Mouse (Mus musculus): ENCODE measurements around the gene Sfxn5.

The Sfxn5 gene

DNA sequence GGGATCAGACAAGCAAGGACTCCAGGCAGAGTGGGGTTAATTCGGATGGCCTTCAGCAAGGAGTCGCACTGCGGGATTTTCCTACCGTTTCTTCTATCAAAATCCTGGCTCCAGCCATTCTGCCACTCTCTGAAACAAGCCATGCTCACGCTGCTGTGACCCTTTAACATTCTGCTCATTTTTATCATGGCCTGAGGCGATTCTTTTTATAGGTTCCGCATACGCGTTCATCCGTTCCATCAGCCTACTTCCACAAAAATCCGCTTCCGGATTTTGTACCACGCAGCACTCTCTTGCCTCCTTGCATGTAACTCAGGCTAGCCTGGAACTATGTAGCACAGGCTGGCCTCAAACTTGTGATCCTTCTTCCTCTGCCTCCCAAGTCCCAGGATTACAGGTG lies 510 bp upstream of the Sfxn5 start:
- DNase-seq (ENCODE audit: low read depth), result no peak

DNA sequence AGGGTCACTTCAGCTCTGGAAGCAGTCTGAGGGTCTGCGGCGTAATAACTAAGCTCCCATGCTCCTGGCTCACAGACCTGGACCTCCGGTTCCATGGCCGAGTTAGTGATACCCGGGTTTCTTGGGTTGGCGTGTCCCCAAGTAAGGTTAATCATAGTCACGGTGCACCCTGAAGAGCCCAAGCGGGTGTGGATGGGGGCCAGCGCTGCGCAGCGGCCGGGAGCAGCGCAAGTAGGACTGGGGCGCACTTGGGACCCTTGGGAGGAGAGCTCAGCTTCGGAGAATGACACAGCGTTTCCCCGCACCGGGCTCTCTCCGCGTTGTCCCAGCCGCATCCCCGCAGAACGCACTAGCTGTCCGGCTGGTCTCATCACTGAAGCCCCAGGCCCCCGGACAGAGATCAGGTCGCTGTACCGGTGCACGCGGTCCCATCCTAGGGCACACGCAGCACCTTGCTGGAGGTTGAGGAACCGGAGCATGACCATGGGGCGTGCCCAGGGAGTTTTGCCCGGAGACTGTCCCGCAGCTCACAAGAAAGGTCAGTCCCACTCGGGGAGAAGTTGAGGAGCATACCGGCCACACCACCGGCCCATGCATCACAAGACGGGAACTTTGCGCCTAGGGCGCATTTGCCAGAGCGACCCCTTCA lies 747 bp downstream of the Sfxn5 start:
- no peak for DNase-seq (ENCODE audit: low read depth)

DNA sequence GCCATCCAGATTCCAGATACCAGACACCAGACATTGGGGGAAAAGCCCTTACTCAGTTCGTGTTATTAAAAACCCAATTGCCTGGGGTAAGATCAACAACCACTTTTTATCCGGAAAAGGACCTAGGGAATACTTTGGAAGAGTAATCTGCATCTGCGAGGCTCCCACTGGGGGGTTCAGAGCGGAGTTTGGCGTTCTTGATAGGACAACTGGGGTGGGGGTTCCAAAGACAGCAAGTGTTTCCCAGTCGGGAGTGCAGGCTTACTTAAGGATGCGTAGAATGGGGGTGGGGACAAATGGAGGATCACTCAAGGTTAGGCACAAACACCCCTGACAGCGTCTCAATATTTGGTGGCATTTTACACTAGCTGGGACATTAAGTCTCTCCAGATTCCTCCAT lies 1.5 kb downstream of the Sfxn5 start:
- no peak for DNase-seq (ENCODE audit: low read depth)

DNA sequence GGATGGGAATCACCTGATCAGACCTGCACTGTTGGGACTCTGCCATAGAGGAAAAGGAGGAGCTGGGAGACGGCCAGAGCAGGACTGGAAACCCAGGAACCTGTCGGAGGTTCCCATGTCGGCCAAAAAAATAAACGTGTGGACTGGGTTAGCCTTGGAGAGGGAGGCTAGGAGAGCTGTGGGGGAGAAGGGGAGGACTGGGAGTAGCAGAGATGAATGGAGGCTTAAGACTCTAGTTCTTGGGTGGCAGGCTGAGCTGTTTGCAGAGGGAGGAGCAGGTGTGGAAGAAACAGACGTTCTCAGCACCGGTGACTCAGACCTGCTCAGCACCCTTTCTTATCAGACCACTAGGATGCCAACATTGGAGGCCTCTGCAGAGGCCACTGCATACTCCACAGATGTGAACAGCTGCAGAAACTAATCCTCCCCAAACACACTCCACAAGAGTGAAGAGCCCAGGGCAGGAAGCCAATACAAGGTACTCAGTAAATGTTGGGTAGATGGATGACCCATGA lies 1.9 kb downstream of the Sfxn5 start:
- peak; percentile 14 for DNase-seq (ENCODE audit: low read depth)

DNA sequence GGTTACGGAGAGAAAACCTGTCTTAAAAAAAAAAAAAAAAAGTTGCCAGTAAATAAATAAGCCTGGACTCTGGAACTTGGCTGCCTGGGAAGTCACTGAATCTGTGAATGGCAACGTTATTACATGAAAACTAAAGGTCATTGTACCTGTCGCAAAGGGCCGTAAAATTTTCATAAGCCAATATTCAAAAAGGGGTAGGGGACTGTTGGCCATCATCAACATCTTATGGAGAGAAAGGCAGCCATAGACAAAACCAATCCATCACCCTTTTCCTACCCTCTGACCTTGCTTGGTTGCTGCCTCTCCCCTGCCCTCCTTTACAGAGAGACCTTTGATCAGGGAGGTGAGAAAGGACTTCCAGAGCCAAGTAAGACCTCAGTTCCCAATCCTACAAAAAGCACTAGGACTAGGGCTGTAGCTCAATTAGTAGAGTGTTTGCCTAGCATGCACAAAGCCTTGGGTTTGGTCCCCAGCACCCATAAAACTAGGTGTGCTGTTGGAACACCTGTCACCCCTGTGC lies 3.5 kb downstream of the Sfxn5 start:
- no peak for DNase-seq (ENCODE audit: low read depth)

DNA sequence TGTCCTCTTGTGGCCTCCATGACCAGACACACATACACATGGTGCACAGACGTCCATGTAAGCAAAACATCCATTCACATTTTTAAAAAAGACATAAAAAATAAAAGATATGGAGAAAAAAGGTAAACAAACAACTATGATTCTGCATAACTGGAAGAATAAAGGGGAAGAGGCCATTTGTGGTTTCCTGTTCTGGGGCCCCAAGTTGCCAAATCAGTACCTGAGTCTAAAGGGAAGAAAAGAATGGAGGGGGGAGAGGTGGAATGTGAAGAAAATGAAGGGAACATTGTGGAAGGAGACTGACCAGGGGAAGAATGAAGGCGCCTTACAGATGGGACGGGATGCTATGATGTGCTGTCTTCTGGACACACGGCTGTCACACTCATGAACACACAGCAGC lies 6.7 kb downstream of the Sfxn5 start:
- DNase-seq (ENCODE audit: low read depth), result no peak

DNA sequence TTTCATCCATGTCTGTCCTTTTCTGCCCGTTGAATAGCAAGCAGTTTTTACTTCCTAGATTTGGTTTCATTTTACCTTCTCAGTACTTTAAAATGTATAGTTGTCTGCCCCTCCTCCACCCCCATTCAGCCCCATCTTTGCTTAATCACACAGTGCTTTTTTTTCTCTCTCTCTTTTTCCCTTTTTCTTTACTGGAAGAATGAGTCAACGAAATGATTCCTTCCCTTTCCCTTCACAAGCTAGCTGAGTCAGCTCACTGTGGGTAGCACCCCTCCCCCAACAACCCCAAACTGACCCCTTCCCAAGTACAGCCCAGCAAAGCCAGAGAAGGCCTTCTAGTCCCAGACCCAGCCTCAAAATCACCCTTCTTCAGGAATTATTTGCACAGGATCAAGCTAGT lies 8.1 kb downstream of the Sfxn5 start:
- no peak for DNase-seq (ENCODE audit: low read depth)

DNA sequence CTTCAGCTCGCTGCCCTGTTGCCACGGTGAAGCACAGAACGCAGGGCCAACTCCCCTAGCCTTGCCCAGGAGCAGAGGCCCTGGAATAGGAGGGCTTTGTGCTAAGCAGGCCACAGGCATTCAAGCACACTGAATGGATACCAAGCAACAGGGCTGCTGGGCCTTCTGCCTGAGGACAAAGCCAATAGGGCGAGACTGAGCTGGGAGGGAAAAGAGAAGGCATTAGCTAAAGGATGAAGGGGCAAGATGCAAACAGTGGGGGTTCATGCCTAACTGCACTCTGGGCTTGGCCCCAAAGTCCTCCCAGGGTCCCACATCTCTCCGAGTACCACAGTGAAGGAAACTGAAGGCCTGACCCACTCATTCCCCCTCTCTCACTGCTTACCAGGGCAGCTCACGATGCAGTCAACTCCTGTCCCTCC lies 12.8 kb downstream of the Sfxn5 start:
- DNase-seq (ENCODE audit: low read depth), result no peak

DNA sequence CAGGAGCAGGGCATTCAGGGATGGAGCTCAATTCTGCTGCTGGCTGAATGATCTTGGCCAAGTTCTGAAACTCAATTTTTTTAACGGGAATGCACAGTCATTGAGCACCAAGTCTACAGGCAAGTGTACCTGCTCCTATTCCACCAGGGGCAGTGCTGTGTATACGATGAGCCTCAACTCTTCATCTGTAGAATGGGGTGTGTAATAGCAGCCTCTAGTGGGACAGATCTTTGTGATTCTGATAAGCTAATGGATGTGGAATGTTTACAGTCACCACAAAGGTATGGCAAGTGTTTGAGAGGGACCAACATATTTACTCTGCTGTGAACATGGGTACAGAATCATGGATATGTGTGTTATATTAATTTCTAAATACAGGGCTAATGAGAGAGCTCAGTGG lies 17.0 kb downstream of the Sfxn5 start:
- no peak for DNase-seq (ENCODE audit: low read depth)

DNA sequence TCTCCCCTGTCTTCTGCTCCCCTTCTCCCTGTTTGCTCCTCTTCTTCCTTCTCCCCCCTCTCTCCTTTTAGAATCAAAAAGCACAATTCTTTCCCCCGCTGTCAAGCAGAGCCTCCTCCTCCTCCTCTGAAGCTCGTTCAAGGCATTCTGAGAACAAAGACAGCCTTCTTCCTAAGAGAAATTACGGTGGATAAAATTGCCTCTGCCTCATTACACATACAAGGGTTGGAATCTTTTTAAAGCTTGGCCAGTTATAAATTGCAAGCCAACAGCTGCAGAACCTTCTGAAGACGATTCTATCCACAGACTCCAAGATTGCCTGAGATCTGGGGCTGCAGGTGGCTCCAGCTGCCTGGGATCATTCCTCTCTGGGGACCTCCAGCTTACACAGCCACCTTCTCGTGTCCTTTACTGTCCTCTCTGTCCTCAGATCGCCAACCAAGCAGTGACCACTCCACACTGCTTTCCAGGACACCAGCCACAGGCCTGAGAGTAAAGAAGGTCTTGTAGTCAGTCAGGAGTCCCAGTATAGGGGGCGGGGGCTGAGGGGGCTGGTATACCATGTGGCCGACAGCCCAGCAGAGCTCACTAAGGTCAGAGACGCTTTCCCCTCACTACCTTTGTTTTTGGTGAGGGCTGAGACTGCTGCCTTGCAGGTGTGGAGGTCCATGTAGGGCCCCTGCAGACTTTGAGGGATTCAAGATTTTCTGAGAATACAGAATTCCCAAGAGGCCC lies 19.0 kb downstream of the Sfxn5 start:
- no peak for DNase-seq (ENCODE audit: low read depth)

DNA sequence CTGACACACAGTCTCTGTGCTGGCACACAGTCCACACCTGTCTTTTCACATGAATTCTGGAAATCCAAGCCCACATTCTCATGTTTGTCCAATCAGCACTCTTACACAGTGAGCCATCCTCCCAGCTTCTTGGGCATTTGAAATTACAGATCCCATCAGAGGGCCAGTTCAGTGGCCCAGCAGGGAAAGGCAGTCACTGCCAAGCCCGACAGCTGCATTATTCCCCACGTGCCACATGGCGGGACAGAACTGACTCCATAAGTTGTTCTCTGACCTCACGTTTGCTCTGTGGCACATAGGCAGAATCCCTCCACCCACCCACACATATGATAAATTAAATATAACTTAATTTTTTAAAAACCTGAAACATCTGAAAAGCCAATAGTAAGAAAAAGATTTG lies 25.3 kb downstream of the Sfxn5 start:
- DNase-seq (ENCODE audit: low read depth), result no peak

DNA sequence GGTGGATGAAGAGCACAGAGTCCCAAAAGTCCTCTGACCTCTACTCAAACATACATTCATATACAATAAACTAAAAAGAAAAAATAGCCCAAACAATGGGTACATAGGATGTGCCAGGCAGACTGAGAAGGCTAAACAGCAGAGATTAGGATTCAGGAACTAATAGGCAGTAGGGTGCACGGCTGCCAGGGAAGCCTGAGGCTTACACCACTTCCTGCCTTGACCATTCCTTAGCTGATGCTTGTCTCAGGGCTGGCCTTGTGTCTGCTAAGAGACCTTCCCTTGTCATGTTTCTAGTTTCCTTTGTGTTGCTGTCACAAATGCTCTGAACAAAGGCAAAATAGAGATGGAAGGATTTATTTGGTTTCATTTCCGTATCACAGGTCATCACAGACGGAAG lies 26.8 kb downstream of the Sfxn5 start:
- no peak for DNase-seq (ENCODE audit: low read depth)

DNA sequence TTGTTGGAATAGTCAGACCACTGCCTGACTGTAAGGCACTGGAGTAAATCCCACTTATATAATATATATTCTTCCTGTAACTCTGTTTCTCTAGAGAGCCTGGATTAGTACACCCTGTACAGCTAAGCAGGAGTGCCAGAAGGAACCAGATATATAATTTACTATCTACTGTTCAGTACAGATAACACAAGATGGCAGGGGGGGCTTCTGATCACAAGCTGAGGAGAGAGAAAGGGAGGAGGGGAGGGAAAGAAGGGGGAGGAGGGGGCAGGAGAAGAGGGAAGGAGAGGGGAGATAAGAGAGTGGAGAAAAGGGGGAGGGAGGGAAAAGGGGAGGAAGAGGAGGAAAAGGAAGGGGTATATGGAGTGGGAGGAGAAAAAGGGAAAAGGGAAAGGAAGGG lies 27.4 kb downstream of the Sfxn5 start:
- DNase-seq (ENCODE audit: low read depth), result no peak

DNA sequence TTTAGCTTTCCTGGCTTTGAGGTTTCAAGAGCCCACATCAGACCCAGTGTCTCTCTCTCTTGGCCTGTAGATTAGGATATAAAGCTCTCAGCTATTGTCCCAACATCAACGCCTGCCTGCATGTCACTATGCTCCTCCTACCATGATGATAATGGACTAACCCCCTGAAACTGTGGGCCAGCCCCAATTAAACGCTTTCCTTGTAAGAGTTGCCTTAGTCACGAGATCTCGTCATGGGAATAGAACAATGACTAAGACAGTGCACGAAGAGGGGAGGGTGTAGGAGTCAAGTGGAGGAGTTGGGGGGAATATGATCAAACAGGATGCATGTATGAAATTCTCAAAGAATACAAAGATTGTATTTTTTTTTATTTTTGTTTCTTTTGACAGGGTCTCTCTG lies 28.3 kb downstream of the Sfxn5 start:
- DNase-seq (ENCODE audit: low read depth), result no peak

DNA sequence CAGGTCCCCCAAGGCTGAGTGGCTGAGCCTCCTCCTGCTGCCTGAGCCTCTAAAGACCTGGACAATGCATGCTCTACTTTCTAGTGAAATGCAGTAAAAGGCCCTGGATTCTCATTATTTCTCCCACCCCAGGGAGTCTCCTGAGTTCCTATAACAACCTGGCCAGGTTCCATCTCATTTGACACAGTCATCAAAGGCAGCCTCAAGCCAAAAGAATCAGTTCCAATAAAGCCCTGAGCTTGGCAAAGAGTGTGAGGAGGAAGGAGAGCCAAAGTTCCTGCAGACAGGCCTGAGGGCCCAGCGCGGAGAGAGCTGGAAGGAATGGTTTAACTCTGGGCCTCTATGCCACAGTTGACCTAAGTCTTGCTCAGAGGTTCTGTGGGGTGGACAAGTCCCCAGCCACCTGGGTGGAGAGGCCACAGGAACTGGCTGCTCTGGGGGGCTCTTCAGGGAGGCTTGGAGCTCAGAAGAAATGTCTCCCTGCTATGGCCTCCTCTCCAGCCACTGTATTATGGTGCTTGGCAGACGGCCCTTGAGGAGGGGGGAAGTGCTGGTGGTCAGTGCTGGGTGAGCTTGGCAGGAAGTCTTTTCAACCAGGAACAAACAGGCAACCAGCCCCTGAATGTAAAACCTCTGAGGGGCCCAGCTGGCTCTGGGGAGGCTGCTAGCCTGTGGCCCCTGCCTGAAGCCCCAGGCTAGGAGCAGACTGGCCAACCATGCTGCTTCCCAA lies 30.7 kb downstream of the Sfxn5 start:
- no peak for DNase-seq (ENCODE audit: low read depth)

DNA sequence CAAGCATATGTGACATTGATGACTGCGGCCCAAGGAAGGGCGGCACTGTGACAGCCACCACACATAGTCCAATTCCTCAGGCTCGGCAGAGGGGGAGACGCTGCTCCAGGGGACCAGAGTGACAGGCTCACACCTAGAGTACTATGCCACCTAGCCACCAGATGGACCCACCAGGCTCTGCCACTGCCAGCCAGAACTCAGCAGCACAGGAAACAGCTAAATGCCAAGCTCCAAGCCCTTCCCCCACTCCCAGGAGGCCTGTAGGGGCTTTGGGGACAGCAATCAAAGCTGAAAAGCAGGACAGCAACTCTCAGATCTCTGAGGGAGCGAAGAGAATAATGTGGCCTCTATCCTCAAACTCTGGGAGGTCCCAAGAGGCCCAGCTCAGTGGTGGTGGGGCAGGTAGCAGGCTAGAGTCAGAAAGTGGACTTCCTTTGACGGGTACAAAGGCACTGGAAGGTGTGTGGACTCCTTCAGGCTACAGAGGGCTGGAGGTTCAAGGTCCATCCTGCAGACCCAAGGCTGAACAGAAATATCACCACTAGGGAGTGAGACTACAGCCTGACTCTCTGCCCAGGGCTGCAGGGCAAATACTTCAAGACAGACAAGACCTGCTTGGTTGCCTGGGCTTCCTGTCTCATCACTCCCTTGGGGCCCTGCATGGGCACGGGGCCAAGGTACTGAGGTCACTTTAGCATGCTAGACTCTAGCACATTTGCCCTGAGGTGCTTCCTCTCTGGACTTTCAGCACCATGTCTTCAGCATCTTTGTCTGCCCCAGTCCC lies 37.6 kb downstream of the Sfxn5 start:
- no peak for DNase-seq (ENCODE audit: low read depth)

DNA sequence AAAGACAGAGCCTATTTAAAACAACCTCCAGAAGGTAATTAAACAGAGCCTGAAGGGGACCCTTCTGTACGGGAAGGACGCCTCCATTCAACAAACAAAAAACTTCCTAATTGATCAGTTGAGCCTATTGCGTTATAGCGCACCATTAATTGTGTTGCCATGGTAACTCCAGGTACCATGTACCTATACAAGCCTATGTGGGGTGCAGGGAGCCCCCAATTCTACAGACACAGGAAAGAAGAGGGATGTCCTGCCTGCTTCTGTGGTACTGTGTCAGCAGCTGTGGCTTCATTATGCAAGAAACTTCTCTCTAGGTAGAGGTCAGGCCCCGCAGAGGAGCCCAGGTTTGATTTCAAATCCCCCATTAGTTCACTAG lies 39.2 kb downstream of the Sfxn5 start:
- no peak for DNase-seq (ENCODE audit: low read depth)

DNA sequence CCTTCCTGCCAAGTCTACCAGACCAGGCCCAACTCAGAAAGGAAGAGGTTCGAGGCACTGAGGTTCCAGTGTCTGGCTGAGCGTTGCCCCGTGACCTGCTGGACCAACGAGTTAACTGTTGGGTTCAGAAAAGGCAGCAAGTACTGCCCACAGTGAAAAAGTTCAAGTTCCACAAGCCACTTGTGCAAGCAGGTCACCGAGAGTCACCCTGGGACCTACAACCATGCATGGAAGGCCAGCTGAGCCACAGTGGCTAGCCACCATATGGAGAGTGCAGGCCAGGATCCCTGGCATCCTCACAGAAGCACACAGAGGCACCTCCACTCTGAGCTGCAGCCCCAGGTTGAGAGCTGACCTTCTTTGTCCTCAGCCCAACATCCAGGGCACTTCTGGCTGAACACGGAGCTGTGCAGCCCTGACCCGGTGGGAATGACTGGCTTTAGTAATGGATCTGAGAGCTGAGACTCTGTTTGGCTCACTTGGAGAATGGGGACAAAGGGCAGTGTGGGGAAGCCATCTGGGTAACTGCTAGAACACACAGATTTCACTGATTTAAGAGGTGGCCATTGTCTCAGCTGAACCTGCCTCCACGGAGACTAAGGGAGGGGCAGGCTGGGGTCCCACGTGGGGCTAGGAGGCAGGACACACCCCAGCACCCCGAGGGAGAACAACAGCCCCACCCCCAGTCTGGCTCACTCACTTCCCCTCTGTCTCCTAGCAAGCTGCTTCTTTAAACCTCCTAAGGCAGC lies 39.8 kb downstream of the Sfxn5 start:
- DNase-seq (ENCODE audit: low read depth), result no peak

DNA sequence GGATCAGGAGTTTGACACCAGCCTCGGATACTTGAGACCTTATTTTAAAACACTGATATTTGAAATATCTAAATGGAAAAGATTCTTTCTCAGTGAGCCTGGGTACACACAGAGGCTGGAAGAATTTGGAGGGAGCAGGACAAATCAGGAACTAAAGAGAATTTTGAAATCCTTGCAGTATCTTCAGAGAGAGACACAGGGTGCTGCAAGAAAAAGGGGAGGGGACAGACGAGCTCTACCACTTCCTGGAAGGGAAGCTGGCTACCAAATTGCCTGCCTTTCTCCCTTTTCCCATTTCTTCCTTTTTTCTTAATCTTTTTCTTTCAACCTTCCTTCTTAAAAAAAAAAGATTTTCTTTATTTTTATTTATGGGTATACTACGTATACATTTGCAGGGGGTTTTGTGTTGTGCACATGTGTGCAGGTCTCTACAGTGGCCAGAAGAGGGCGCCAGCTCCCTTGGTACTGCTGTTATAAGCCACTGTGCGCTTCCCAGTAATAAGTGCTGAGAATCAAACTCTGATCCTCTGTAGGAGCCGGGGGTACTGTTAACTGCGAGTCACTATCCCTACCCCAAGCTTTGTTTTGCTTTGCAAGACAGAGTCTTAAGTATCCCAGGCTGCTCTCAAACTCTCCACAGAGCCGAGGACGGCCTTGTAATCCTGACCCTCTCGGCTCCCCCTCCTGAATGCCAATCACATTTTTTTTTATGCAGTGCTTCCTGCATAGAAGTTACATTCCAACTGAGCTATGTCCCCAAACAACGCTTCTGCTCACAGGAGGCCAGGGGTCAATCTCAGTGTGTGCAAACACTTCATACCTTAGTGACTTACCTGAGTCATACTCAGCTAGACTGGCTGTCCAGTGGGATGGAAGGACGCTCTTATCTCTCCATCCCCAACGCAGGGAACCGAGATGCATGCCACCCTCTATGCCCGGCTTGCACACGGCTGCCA lies 42.1 kb downstream of the Sfxn5 start:
- no peak for DNase-seq (ENCODE audit: low read depth)

DNA sequence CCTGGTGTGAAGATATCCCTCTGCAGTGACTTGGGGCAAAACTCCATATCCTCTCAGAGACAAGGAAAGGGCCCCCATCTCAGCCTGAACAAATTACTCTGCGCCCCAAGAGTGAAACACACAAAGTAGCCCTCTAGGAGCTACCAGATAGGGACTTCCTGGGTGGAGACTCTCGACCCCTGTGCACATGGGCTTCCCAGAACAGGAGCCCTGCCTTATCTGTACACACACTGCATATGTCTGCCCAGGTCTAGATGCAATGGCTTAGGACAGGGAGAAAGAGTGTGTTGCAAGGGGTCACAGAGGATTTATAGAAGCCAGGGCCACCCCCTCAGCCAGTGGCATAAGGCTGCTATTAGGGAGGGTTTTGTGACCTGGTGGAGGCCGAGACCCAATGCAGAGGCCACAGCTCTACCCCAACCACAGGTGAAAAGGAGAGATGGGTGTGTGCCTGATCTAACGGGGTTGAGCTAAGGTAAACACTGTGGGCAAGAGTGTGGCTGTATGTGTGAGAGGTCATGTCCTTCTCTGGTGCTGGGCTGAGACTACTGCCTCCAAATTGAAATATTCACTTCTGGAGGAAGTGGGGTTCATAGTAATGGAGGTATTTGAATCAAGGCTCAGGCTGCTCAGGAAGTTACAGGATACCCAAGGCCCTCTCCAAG lies 44.9 kb downstream of the Sfxn5 start:
- no peak for DNase-seq (ENCODE audit: low read depth)
